Mouse (Mus musculus) sigmoid colon, adult 10 weeks (tissue): ENCODE data around the gene Tifab. TPM values are rescaled to one million over a fixed set of nuclear protein-coding genes. Genes with fewer than 3 reads are reported as not detected.

ENCODE experiments used
- polyA plus RNA-seq: library from polyadenylated mRNA; stranded (reverse); fragments of 350-450 nt; fragmentation: Illumina TruSeq; extraction: RNeasy Lipid Tissue Mini Kit (QIAGEN cat#74804); gene quantifications from one replicate; pipeline ENCODE4 v1.2.3, GENCODE M21; 2014; ENCODE audit warnings: low read depth, low replicate concordance

The Tifab gene
- 1.5 TPM for polyA plus RNA-seq

DNA sequence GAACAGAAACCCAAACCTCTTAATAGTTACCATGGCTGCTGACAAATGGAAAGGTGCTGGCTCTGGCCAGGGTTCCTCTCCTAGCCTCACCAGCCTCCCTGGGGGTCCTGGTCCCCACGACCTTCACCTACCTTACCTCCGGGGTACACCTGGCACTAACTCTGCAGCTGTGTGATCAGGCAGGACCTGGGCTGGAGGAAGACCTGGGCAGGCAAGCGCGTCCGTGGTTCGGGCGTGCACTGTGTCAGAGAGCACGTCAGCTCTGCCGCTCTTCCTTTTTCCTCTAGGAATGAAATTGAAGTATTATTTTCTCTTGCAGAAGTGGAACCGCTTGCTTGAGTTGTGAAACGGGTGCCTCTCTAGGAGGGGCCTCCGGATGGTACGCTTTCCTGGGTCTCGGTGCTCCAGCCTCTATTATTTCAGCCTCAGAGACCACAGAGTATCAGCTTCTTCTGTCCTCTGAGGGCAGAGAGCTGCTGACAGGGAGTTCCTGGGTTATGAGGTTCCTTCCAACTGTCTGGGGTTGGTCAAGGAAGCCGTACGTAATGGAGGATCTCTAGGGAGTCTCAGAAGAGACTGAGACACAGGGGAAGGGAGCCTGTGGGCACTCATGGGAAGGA is at the start of gene Tifab:
Tifab (minus strand) TSS at position 470 of the 620 bp plus-strand sequence.

DNA sequence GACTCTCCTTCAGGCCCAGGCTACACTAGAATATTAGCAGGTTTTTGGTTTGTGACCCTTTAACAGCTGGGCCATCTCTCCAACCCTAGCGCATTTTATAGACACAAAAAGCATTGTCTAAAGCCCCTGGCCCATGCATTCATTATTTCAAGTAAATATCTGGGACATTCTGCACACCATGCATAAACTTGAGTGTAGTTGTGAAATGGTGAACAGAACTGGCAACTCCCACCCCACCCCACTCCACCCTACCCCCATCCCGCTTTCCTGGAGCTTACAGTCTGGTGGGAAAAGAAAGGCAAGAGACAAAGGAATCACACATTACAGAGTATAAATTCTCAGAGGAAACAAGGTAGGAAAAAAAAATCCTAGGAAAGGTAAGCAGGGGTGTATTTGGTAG is 42.5 kb downstream of the Tifab start, which contains the start of gene H2afy:
H2afy (minus strand) TSS at position 162 of the 400 bp plus-strand sequence.

Other genes starting within 250 kb of the Tifab start
- gene H2afy, start 42.5 kb downstream of the Tifab start, polyA plus RNA-seq = 23.6 TPM
- not detected for gene Neurog1, start 73.3 kb upstream of the Tifab start, polyA plus RNA-seq
- gene Cxcl14, start 117.7 kb upstream of the Tifab start, polyA plus RNA-seq = 5.6 TPM
- gene Gm3045, start 247.7 kb upstream of the Tifab start, polyA plus RNA-seq = not detected